Mouse (Mus musculus): ENCODE data around the gene Pcyt1a.

The Pcyt1a gene

GRCm38 (mm10) chr16:32430474-32431046, at the start of gene Pcyt1a:
Pcyt1a (plus strand) TSS chr16:32430921.
- DNase-seq (ENCODE audit: low spot score in 2 of 2), result peak; percentile 88

- DNase-seq (ENCODE audit: low spot score in 2 of 2), result no peak
These were observed 47.8 kb upstream of the Pcyt1a start for GRCm38 (mm10) chr16:32382901-32383300.

GRCm38 (mm10) chr16:32384885-32385284, 45.8 kb upstream of the Pcyt1a start:
- no peak for DNase-seq (ENCODE audit: low spot score in 2 of 2)

- DNase-seq (ENCODE audit: low spot score in 2 of 2), result no peak
These were observed 43.9 kb upstream of the Pcyt1a start for GRCm38 (mm10) chr16:32386826-32387225.

- DNase-seq (ENCODE audit: low spot score in 2 of 2), result no peak
These were observed 41.7 kb upstream of the Pcyt1a start for GRCm38 (mm10) chr16:32389049-32389448.

GRCm38 (mm10) chr16:32389841-32390240, 40.9 kb upstream of the Pcyt1a start:
- DNase-seq (ENCODE audit: low spot score in 2 of 2), result no peak

GRCm38 (mm10) chr16:32390882-32391281, 39.8 kb upstream of the Pcyt1a start:
- DNase-seq (ENCODE audit: low spot score in 2 of 2), result no peak

GRCm38 (mm10) chr16:32395679-32396540, 34.8 kb upstream of the Pcyt1a start:
- DNase-seq (ENCODE audit: low spot score in 2 of 2), result no peak

- DNase-seq (ENCODE audit: low spot score in 2 of 2), result no peak
These were observed 34.2 kb upstream of the Pcyt1a start for GRCm38 (mm10) chr16:32396541-32396835.

- no peak for DNase-seq (ENCODE audit: low spot score in 2 of 2)
These were observed 32.5 kb upstream of the Pcyt1a start for GRCm38 (mm10) chr16:32398206-32398605.

- DNase-seq (ENCODE audit: low spot score in 2 of 2), result no peak
These were observed 30.5 kb upstream of the Pcyt1a start, which contains the start of gene Tm4sf19 for GRCm38 (mm10) chr16:32400267-32400666. Tm4sf19 (plus strand) TSS chr16:32400506.

- no peak for DNase-seq (ENCODE audit: low spot score in 2 of 2)
These were observed 29.3 kb upstream of the Pcyt1a start for GRCm38 (mm10) chr16:32401335-32401965.

- no peak for DNase-seq (ENCODE audit: low spot score in 2 of 2)
These were observed 27.9 kb upstream of the Pcyt1a start for GRCm38 (mm10) chr16:32402818-32403217.

GRCm38 (mm10) chr16:32405716-32406115, 25.0 kb upstream of the Pcyt1a start:
- no peak for DNase-seq (ENCODE audit: low spot score in 2 of 2)

GRCm38 (mm10) chr16:32406671-32407070, 24.1 kb upstream of the Pcyt1a start:
- DNase-seq (ENCODE audit: low spot score in 2 of 2), result no peak

- DNase-seq (ENCODE audit: low spot score in 2 of 2), result no peak
These were observed 23.0 kb upstream of the Pcyt1a start for GRCm38 (mm10) chr16:32407730-32408129.

GRCm38 (mm10) chr16:32417457-32417856, 13.3 kb upstream of the Pcyt1a start:
- no peak for DNase-seq (ENCODE audit: low spot score in 2 of 2)

- DNase-seq (ENCODE audit: low spot score in 2 of 2), result peak; percentile 94 to 96
These were observed 10.9 kb upstream of the Pcyt1a start, which contains the start of gene Tctex1d2 for GRCm38 (mm10) chr16:32419517-32420483. Tctex1d2 (plus strand) TSS chr16:32419702.

- no peak for DNase-seq (ENCODE audit: low spot score in 2 of 2)
These were observed 3.2 kb upstream of the Pcyt1a start for GRCm38 (mm10) chr16:32427506-32427905.

- no peak for DNase-seq (ENCODE audit: low spot score in 2 of 2)
These were observed 398 bp downstream of the Pcyt1a start for GRCm38 (mm10) chr16:32431047-32431591.

GRCm38 (mm10) chr16:32431926-32432325, 1.2 kb downstream of the Pcyt1a start:
- DNase-seq (ENCODE audit: low spot score in 2 of 2), result no peak
